In the genomic region with DNA sequence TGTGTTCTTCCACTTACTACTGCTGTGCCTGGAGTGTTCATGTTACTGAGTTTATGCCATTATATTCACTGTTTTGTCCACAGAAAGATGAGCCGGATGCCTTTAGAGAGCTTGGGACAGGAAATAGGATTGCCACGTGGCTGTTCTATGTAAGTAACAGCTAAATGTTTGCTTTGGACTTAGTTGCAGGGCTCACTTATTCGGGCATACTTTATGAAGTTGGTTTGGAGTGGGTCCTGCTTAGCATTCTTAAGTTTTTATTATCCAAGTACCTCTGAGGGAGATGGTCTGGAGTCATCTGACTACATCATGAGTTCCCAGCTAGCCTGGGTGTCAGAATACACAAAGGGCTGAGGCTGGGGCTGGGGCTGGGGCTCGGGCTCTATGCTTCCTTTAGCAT, we compare ENCODE assay signal across 26 mouse cellular contexts. TPM values are rescaled to one million over a fixed set of nuclear protein-coding genes. Genes with fewer than 3 reads are reported as not detected.
"Had no signal": no experiment of that assay in that cellular context is flagged by ENCODE, and none has a peak within 500 bp of the region (broad histone marks: within the 10 kb centered on the region; RNA-seq: fewer than 3 reads in every experiment).

No protein-coding gene starts in this region.

- H3K4me2 ChIP-seq: heart, embryonic 12.5 days; hindbrain, embryonic 12.5 days; hindbrain, embryonic 14.5 days; intestine, embryonic 15.5 days; limb, embryonic 12.5 days; liver, embryonic 11.5 days had no signal

- DNase-seq: gastrocnemius, adult 2 months; gastrocnemius, postnatal 10 days; gastrocnemius, postnatal 25 days; heart, adult 2 months; heart, postnatal 10 days; heart, postnatal 4 days; kidney, adult 18-20 months; kidney, adult 8-10 months; kidney, postnatal 10 days; kidney, postnatal 25 days; kidney, postnatal 4 days; liver had no signal

- H3K27ac ChIP-seq: gastrocnemius, adult 2 months; heart, adult 2 months; hindbrain, embryonic 10.5 days; hindbrain, embryonic 12.5 days; hindbrain, embryonic 14.5 days; intestine, embryonic 15.5 days; layer of hippocampus, adult 2 months; left cerebral cortex, adult 2 months; limb, embryonic 10.5 days; limb, embryonic 12.5 days had no signal

- H3K4me3 ChIP-seq: gastrocnemius, adult 2 months; heart, adult 2 months; heart, embryonic 12.5 days; hindbrain, embryonic 10.5 days; hindbrain, embryonic 12.5 days; intestine, embryonic 15.5 days; layer of hippocampus, adult 2 months; left cerebral cortex, adult 2 months; limb, embryonic 10.5 days; limb, embryonic 12.5 days had no signal

- H3K9me3 ChIP-seq: heart, embryonic 12.5 days; hindbrain, embryonic 10.5 days; hindbrain, embryonic 12.5 days; intestine, embryonic 15.5 days; limb, embryonic 10.5 days; limb, embryonic 12.5 days had no signal

- H3K9ac ChIP-seq: heart, embryonic 12.5 days; hindbrain, embryonic 12.5 days; hindbrain, embryonic 14.5 days; intestine, embryonic 15.5 days; limb, embryonic 12.5 days had no signal

- H3K27me3 ChIP-seq: heart, embryonic 12.5 days; hindbrain, embryonic 12.5 days; intestine, embryonic 15.5 days; limb, embryonic 12.5 days had no signal

- ATAC-seq: hindbrain, embryonic 16.5 days; inflammation-experienced regulatory T-cells, adult 6 months; intestine, embryonic 15.5 days; intestine, postnatal 0 days had no signal

- H3K4me1 ChIP-seq: heart, embryonic 12.5 days; hindbrain, embryonic 12.5 days; intestine, embryonic 15.5 days; limb, embryonic 10.5 days; limb, embryonic 12.5 days had no signal

RNA-seq across cellular contexts. Expression of gene Gm10273, which starts 28.2 kb away (rescaled TPM):
- polyA plus RNA-seq: hindbrain, embryonic 12.5 days; limb, embryonic 12.5 days had no signal

RNA-seq across cellular contexts. Expression of gene Pla2g12b, which starts 36.3 kb away (rescaled TPM):
- polyA plus RNA-seq: hindbrain, embryonic 10.5 days; hindbrain, embryonic 12.5 days; hindbrain, embryonic 14.5 days; hindbrain, embryonic 16.5 days; inflammation-experienced regulatory T-cells, adult 6 months; limb, embryonic 10.5 days; limb, embryonic 12.5 days; limb, embryonic 14.5 days had no signal
